9 mouse cellular contexts compared by ENCODE assay signal in genomic region chr6:86402681-86403607, GRCm38 (mm10). TPM values are rescaled to one million over a fixed set of nuclear protein-coding genes. Genes with fewer than 3 reads are reported as not detected.
DNase-seq lines count a peak whose midpoint lies in the region; ATAC-seq lines count a peak whose summit lies in the region.
"Had no signal": no experiment of that assay in that cellular context is flagged by ENCODE, and none has a peak within 500 bp of the region (broad histone marks: within the 10 kb centered on the region; RNA-seq: fewer than 3 reads in every experiment).

No protein-coding gene starts in this region.

- H3K4me1 ChIP-seq in erythroblast, embryonic 14.5 days (ENCODE audit: control insufficient read depth) = peaks cover 40% of the 10 kb centered on the region
- H3K4me1 ChIP-seq in forebrain, embryonic 13.5 days = peaks cover 19% of the 10 kb centered on the region
- peaks cover 6% of the 10 kb centered on the region; the same call in 1 of the 2 replicates for H3K4me1 ChIP-seq in liver, embryonic 11.5 days (replicated peaks; ENCODE audit: control insufficient read depth, insufficient read depth, low read length)

- H3K27ac ChIP-seq in forebrain, embryonic 13.5 days = no peak overlapping the region
- H3K27ac ChIP-seq in liver, embryonic 11.5 days (ENCODE audit: low read depth, low read length) = no peak overlapping the region

- no peak for ATAC-seq in erythroblast, adult 5-6 weeks (replicated peaks; ENCODE audit: low FRiP score, poor library complexity, severe bottlenecking)
- no peak for ATAC-seq in forebrain, embryonic 13.5 days
- no peak for ATAC-seq in liver, embryonic 11.5 days (replicated peaks; ENCODE audit: low FRiP score)
- no peak for ATAC-seq in activated CD4-positive, CD25-positive, alpha-beta regulatory T cell, adult 4 months

- H3K27me3 ChIP-seq in erythroblast, embryonic 14.5 days (ENCODE audit: control insufficient read depth) = peaks cover 13% of the 10 kb centered on the region
- H3K27me3 ChIP-seq in forebrain, embryonic 13.5 days = no peaks in the 10 kb centered on the region
- no peaks in the 10 kb centered on the region for H3K27me3 ChIP-seq in liver, embryonic 11.5 days (replicated peaks; ENCODE audit: control insufficient read depth, insufficient read depth, low read length)

- peak; percentile 62 for DNase-seq in 416B (ENCODE audit: low read depth)
- DNase-seq in liver, embryonic 11.5 days (ENCODE audit: low spot score) = no peak
- DNase-seq in right cerebral cortex, postnatal 25 days = no peak
- no peak for DNase-seq in thymus, postnatal 36 days

- H3K9ac ChIP-seq in forebrain, embryonic 13.5 days = peak overlapping the region; percentile 46; the same call in 1 of the 2 replicates
- peak overlapping the region; percentile 31; the same call in 1 of the 2 replicates for H3K9ac ChIP-seq in liver, embryonic 11.5 days (ENCODE audit: low read depth, low read length)

- H3K4me2 ChIP-seq in forebrain, embryonic 13.5 days = peak overlapping the region; percentile 86
- H3K4me2 ChIP-seq in liver, embryonic 11.5 days = peak overlapping the region; percentile 72

- H3K36me3 ChIP-seq in erythroblast, embryonic 14.5 days (ENCODE audit: control insufficient read depth) = peaks cover 10% of the 10 kb centered on the region
- H3K36me3 ChIP-seq in forebrain, embryonic 13.5 days (ENCODE audit: poor library complexity, severe bottlenecking) = peaks cover 10% of the 10 kb centered on the region
- H3K36me3 ChIP-seq in liver, embryonic 11.5 days (ENCODE audit: control insufficient read depth, insufficient read depth, low read length) = no peaks in the 10 kb centered on the region; the same call in 1 of the 2 replicates

- no peaks in the 10 kb centered on the region for H3K9me3 ChIP-seq in erythroblast, embryonic 14.5 days (ENCODE audit: control insufficient read depth, low read length)
- H3K9me3 ChIP-seq in forebrain, embryonic 13.5 days (replicated peaks) = no peaks in the 10 kb centered on the region
- no peaks in the 10 kb centered on the region for H3K9me3 ChIP-seq in liver, embryonic 11.5 days (ENCODE audit: control insufficient read depth, low read length)

- 38% methylated on average over 12 of the region's 12 CpGs for WGBS in forebrain, embryonic 13.5 days
- 38% methylated on average over 12 of the region's 12 CpGs for WGBS in liver, embryonic 11.5 days

- H3K4me3 ChIP-seq in erythroblast, embryonic 14.5 days (replicated peaks) = peak overlapping the region; percentile 90
- peak overlapping the region; percentile 81 for H3K4me3 ChIP-seq in forebrain, embryonic 13.5 days
- peak overlapping the region; percentile 94 for H3K4me3 ChIP-seq in liver, embryonic 11.5 days (ENCODE audit: low read depth, low read length)

RNA-seq across cellular contexts. Expression of gene Tia1, which starts 1.1 kb away (rescaled TPM):
- 0.58 and 0.72 TPM in 2 replicates for polyA plus RNA-seq in erythroblast, embryonic 14.5 days (2012)
- 31.1 and 36.5 TPM in 2 replicates for total RNA-seq in erythroblast, adult 5-6 weeks (2015; ENCODE audit: low replicate concordance)
- 15.2 and 16.2 TPM in 2 replicates for total RNA-seq in erythroblast, adult 5-6 weeks (2017; ENCODE audit: low replicate concordance)
- 354 and 375 TPM in 2 replicates for polyA plus RNA-seq in forebrain, embryonic 13.5 days (2015; fragmentation: Nextera tagmentation; extraction: Ambion mirVana)
- polyA plus RNA-seq in liver, embryonic 11.5 days (2014; fragmentation: Nextera tagmentation; extraction: Ambion mirVana) = 93.5 and 95.5 TPM in 2 replicates
- 100 to 1,000 TPM in 1 of 2 experiments, 10 to 100 TPM in 1; 96.7 to 104 TPM for polyA plus RNA-seq in activated CD4-positive, CD25-positive, alpha-beta regulatory T cell, adult 4 months (2017; shearing (Covaris generic))

RNA-seq across cellular contexts. Expression of gene Pcyox1, which starts 6.0 kb away (rescaled TPM):
- polyA plus RNA-seq in erythroblast, embryonic 14.5 days (2012) = 0.08 and 0.46 TPM in 2 replicates
- total RNA-seq in erythroblast, adult 5-6 weeks (2015; ENCODE audit: low replicate concordance) = 3.1 and 9.4 TPM in 2 replicates
- total RNA-seq in erythroblast, adult 5-6 weeks (2017; ENCODE audit: low replicate concordance) = 14.9 and 22.7 TPM in 2 replicates
- 97.5 and 106 TPM in 2 replicates for polyA plus RNA-seq in forebrain, embryonic 13.5 days (2015; fragmentation: Nextera tagmentation; extraction: Ambion mirVana)
- 57.7 and 66.8 TPM in 2 replicates for polyA plus RNA-seq in liver, embryonic 11.5 days (2014; fragmentation: Nextera tagmentation; extraction: Ambion mirVana)
- 1 to 10 TPM; 5.3 to 6.9 TPM for polyA plus RNA-seq in activated CD4-positive, CD25-positive, alpha-beta regulatory T cell, adult 4 months (2017; shearing (Covaris generic))

RNA-seq across cellular contexts. Expression of gene Gm44790, which starts 23.5 kb away (rescaled TPM):
- not detected in 2 replicates for polyA plus RNA-seq in erythroblast, embryonic 14.5 days (2012)
- total RNA-seq in erythroblast, adult 5-6 weeks (2015; ENCODE audit: low replicate concordance) = not detected in 2 replicates
- total RNA-seq in erythroblast, adult 5-6 weeks (2017; ENCODE audit: low replicate concordance) = not detected in 2 replicates
- polyA plus RNA-seq in forebrain, embryonic 13.5 days (2015; fragmentation: Nextera tagmentation; extraction: Ambion mirVana) = 0.35 and 0.43 TPM in 2 replicates
- 0.47 TPM in 1 of 2 replicates, not detected in the other for polyA plus RNA-seq in liver, embryonic 11.5 days (2014; fragmentation: Nextera tagmentation; extraction: Ambion mirVana)
- not detected for polyA plus RNA-seq in activated CD4-positive, CD25-positive, alpha-beta regulatory T cell, adult 4 months (2017; shearing (Covaris generic))
- total RNA-seq: common myeloid progenitor, adult 5-6 weeks had no signal

RNA-seq across cellular contexts. Expression of gene Snrpg, which starts 31.8 kb away (rescaled TPM):
- 2.2 and 3.6 TPM in 2 replicates for polyA plus RNA-seq in erythroblast, embryonic 14.5 days (2012)
- total RNA-seq in erythroblast, adult 5-6 weeks (2015; ENCODE audit: low replicate concordance) = 41.4 and 60.7 TPM in 2 replicates
- total RNA-seq in erythroblast, adult 5-6 weeks (2017; ENCODE audit: low replicate concordance) = 11.2 and 26.3 TPM in 2 replicates
- 791 and 827 TPM in 2 replicates for polyA plus RNA-seq in forebrain, embryonic 13.5 days (2015; fragmentation: Nextera tagmentation; extraction: Ambion mirVana)
- polyA plus RNA-seq in liver, embryonic 11.5 days (2014; fragmentation: Nextera tagmentation; extraction: Ambion mirVana) = 741 and 785 TPM in 2 replicates
- polyA plus RNA-seq in activated CD4-positive, CD25-positive, alpha-beta regulatory T cell, adult 4 months (2017; shearing (Covaris generic)) = 100 to 1,000 TPM; 383 to 452 TPM

RNA-seq across cellular contexts. Expression of gene C87436, which starts 35.2 kb away (rescaled TPM):
- 0.84 and 1.5 TPM in 2 replicates for polyA plus RNA-seq in erythroblast, embryonic 14.5 days (2012)
- total RNA-seq in erythroblast, adult 5-6 weeks (2015; ENCODE audit: low replicate concordance) = 22.5 and 28.2 TPM in 2 replicates
- total RNA-seq in erythroblast, adult 5-6 weeks (2017; ENCODE audit: low replicate concordance) = 13.7 and 26.9 TPM in 2 replicates
- 32.0 and 34.1 TPM in 2 replicates for polyA plus RNA-seq in forebrain, embryonic 13.5 days (2015; fragmentation: Nextera tagmentation; extraction: Ambion mirVana)
- polyA plus RNA-seq in liver, embryonic 11.5 days (2014; fragmentation: Nextera tagmentation; extraction: Ambion mirVana) = 24.8 and 25.9 TPM in 2 replicates
- 10 to 100 TPM; 25.1 to 26.1 TPM for polyA plus RNA-seq in activated CD4-positive, CD25-positive, alpha-beta regulatory T cell, adult 4 months (2017; shearing (Covaris generic))

Comparison
In these comparisons a context has a peak if more than half of its experiments do, and no peak if none do; other contexts are left out.
1. RNA of gene Tia1, which starts 1.1 kb away (polyA plus RNA-seq): 354 to 375 TPM in forebrain, embryonic 13.5 days, 96.7 to 104 TPM in activated CD4-positive, CD25-positive, alpha-beta regulatory T cell, adult 4 months and 93.5 to 95.5 TPM in liver, embryonic 11.5 days; 0.58 to 0.72 TPM in erythroblast, embryonic 14.5 days; every median in the first group is over 10 times any median in the second.
2. Peak in every context shown above with its lines, with median percentiles within 50 percentile points of each other: H3K4me3 ChIP-seq.